In genomic region chr2:53038737-53039136, GRCm38 (mm10) we compare ENCODE assay signal across 13 mouse cellular contexts.
A peak's percentile ranks its signal among the peaks of the same experiment; 100 is the strongest.
DNase-seq lines count a peak whose midpoint lies in the region; ATAC-seq and TF ChIP-seq lines count a peak whose summit lies in the region.
"Had no signal": no experiment of that assay in that cellular context is flagged by ENCODE, and none has a peak within 500 bp of the region (broad histone marks: within the 10 kb centered on the region; RNA-seq: fewer than 3 reads in every experiment).

No protein-coding gene starts in this region.

- no peak overlapping the region; the same call in 1 of the 2 replicates for H3K4me2 ChIP-seq in embryonic facial prominence, embryonic 14.5 days (ENCODE audit: low read depth, low read length)
- H3K4me2 ChIP-seq in hindbrain, embryonic 15.5 days = no peak overlapping the region
- H3K4me2 ChIP-seq in midbrain, embryonic 15.5 days = no peak overlapping the region
- H3K4me2 ChIP-seq in lung, postnatal 0 days (replicated peaks; ENCODE audit: low read depth, low read length) = no peak overlapping the region
- H3K4me2 ChIP-seq: heart, embryonic 13.5 days; lung, embryonic 15.5 days had no signal

- 25% methylated on average over 9 of the region's 9 CpGs for WGBS in embryonic facial prominence, embryonic 14.5 days
- 25% methylated on average over 9 of the region's 9 CpGs for WGBS in hindbrain, embryonic 15.5 days
- 6% methylated on average over 9 of the region's 9 CpGs for WGBS in midbrain, embryonic 15.5 days
- WGBS in lung, postnatal 0 days = 69% methylated on average over 9 of the region's 9 CpGs

- peak; percentile 42 for DNase-seq in brain, embryonic 14.5 days (ENCODE audit: low read depth)
- no peak for DNase-seq in embryonic facial prominence, embryonic 14.5 days (ENCODE audit: low spot score)
- no peak for DNase-seq in lung, postnatal 0 days (ENCODE audit: low spot score)
- no peak for DNase-seq in spleen, adult 18-20 months
- DNase-seq in cerebellum, postnatal 36 days = no peak
- DNase-seq: adrenal gland, adult 8-10 months; left cerebral cortex, postnatal 4 days had no signal

- no peaks in the 10 kb centered on the region for H3K27me3 ChIP-seq in embryonic facial prominence, embryonic 14.5 days (replicated peaks; ENCODE audit: control insufficient read depth, insufficient read depth, low read length)
- H3K27me3 ChIP-seq in hindbrain, embryonic 15.5 days = no peaks in the 10 kb centered on the region
- H3K27me3 ChIP-seq in midbrain, embryonic 15.5 days (replicated peaks) = no peaks in the 10 kb centered on the region
- no peaks in the 10 kb centered on the region for H3K27me3 ChIP-seq in lung, postnatal 0 days (replicated peaks; ENCODE audit: insufficient read depth, low read length)
- H3K27me3 ChIP-seq: heart, embryonic 13.5 days; lung, embryonic 15.5 days had no signal

- H3K36me3 ChIP-seq in embryonic facial prominence, embryonic 14.5 days (ENCODE audit: control insufficient read depth, insufficient read depth, low read length) = no peaks in the 10 kb centered on the region
- H3K36me3 ChIP-seq in hindbrain, embryonic 15.5 days = 0 out of 2 replicates have a peak, but pooled peaks cover 7% of the 10 kb centered on the region
- peaks cover 4% of the 10 kb centered on the region; the same call in 1 of the 2 replicates for H3K36me3 ChIP-seq in midbrain, embryonic 15.5 days (replicated peaks)
- no peaks in the 10 kb centered on the region for H3K36me3 ChIP-seq in lung, postnatal 0 days (ENCODE audit: insufficient read depth, low read length)
- H3K36me3 ChIP-seq: heart, embryonic 13.5 days; lung, embryonic 15.5 days had no signal

- 0 out of 2 replicates have a peak overlapping the region, but pooled peaks have one; percentile 14 for H3K9ac ChIP-seq in embryonic facial prominence, embryonic 14.5 days (ENCODE audit: low read depth, low read length)
- H3K9ac ChIP-seq in hindbrain, embryonic 15.5 days = no peak overlapping the region
- no peak overlapping the region for H3K9ac ChIP-seq in midbrain, embryonic 15.5 days
- H3K9ac ChIP-seq in lung, postnatal 0 days (replicated peaks; ENCODE audit: low read depth) = no peak overlapping the region
- H3K9ac ChIP-seq: heart, embryonic 13.5 days; lung, embryonic 15.5 days had no signal

- H3K27ac ChIP-seq in embryonic facial prominence, embryonic 14.5 days (replicated peaks; ENCODE audit: low read depth, low read length) = peak overlapping the region; percentile 48
- H3K27ac ChIP-seq in hindbrain, embryonic 15.5 days (replicated peaks) = peak overlapping the region; percentile 53
- peak overlapping the region; percentile 60 for H3K27ac ChIP-seq in midbrain, embryonic 15.5 days
- no peak overlapping the region for H3K27ac ChIP-seq in lung, postnatal 0 days (ENCODE audit: low read length)
- H3K27ac ChIP-seq: heart, embryonic 13.5 days; lung, embryonic 15.5 days had no signal

- H3K4me3 ChIP-seq in embryonic facial prominence, embryonic 14.5 days (ENCODE audit: low read depth, low read length) = no peak overlapping the region
- H3K4me3 ChIP-seq in hindbrain, embryonic 15.5 days = no peak overlapping the region
- no peak overlapping the region for H3K4me3 ChIP-seq in midbrain, embryonic 15.5 days
- H3K4me3 ChIP-seq in lung, postnatal 0 days (ENCODE audit: low read depth, low read length) = no peak overlapping the region
- H3K4me3 ChIP-seq: heart, embryonic 13.5 days; lung, embryonic 15.5 days had no signal

- no peak for TF ChIP-seq CTCF in brain, embryonic 14.5 days (IDR thresholded peaks at IDR 0.05; ENCODE audit: borderline replicate concordance, extremely low read depth, insufficient read depth, insufficient read length)
- TF ChIP-seq CTCF in lung, postnatal 0 days (IDR thresholded peaks at IDR 0.05) = no peak

- ATAC-seq in embryonic facial prominence, embryonic 14.5 days (ENCODE audit: low read depth) = peak; percentile 68
- ATAC-seq in hindbrain, embryonic 15.5 days (ENCODE audit: low FRiP score, low read depth) = peak; percentile 39; the same call in 1 of the 2 replicates
- peak; percentile 64 for ATAC-seq in midbrain, embryonic 15.5 days (replicated peaks)
- ATAC-seq in lung, postnatal 0 days = no peak
- ATAC-seq: CD4-positive, CD25-positive, alpha-beta regulatory T cell, adult 4 months; intestine, embryonic 16.5 days had no signal

- no peaks in the 10 kb centered on the region for H3K9me3 ChIP-seq in embryonic facial prominence, embryonic 14.5 days (ENCODE audit: control insufficient read depth, low read length)
- no peaks in the 10 kb centered on the region for H3K9me3 ChIP-seq in hindbrain, embryonic 15.5 days
- no peaks in the 10 kb centered on the region for H3K9me3 ChIP-seq in midbrain, embryonic 15.5 days
- no peaks in the 10 kb centered on the region for H3K9me3 ChIP-seq in lung, postnatal 0 days (ENCODE audit: low read length)
- H3K9me3 ChIP-seq: heart, embryonic 13.5 days; lung, embryonic 15.5 days had no signal

- TF ChIP-seq POLR2A in brain, embryonic 14.5 days (IDR thresholded peaks at IDR 0.05; ENCODE audit: borderline replicate concordance, extremely low read depth, insufficient read depth, insufficient read length, poor library complexity, severe bottlenecking) = no peak

- peaks cover 18% of the 10 kb centered on the region for H3K4me1 ChIP-seq in embryonic facial prominence, embryonic 14.5 days (ENCODE audit: control insufficient read depth, insufficient read depth, low read length)
- peaks cover 15% of the 10 kb centered on the region for H3K4me1 ChIP-seq in hindbrain, embryonic 15.5 days (replicated peaks)
- peaks cover 17% of the 10 kb centered on the region for H3K4me1 ChIP-seq in midbrain, embryonic 15.5 days
- H3K4me1 ChIP-seq in lung, postnatal 0 days (ENCODE audit: insufficient read depth, low read depth, low read length) = no peaks in the 10 kb centered on the region
- H3K4me1 ChIP-seq: lung, embryonic 15.5 days had no signal

- TF ChIP-seq EP300 in lung, postnatal 0 days (IDR thresholded peaks at IDR 0.05) = no peak
